Mouse (Mus musculus): Measurements from ENCODE around the gene Smyd5. TPM values are rescaled to one million over a fixed set of nuclear protein-coding genes. Genes with fewer than 3 reads are reported as not detected.

Smyd5 gene
- total and polyA plus RNA-seq, 3 experiments, result 8.1 to 13.9 (median 13.6) TPM

DNA sequence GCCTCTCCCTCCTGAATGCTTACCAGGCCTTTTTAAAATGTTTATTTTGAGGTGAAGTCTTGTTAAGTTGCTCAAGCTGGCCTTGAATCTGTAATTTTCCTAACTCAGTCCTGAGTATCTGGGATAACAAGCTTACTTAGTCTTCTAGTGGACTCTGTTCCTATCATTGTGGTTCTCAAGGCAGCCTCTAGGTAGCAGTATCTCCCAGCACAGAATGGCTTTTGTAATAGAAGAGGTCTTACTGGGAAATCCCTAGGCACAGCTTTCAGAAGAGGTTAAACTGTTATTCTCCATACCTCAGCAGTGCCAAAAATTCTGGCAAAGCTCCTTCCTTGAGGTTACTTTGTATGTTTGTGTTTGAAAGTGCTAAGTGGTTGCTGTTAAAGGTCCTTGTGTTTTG is 33.6 kb downstream of the Smyd5 start:
- TF ChIP-seq CTCF (IDR thresholded peaks at IDR 0.05) (peak; percentile 49), POLR2A (IDR thresholded peaks at IDR 0.05; ENCODE audit: insufficient read depth, low read depth, low read length) (no peak), EP300 (IDR thresholded peaks at IDR 0.05; ENCODE audit: insufficient read depth, low read depth, low read length) (no peak)
- intact Hi-C loops (cut with DNase I), result no loop called here
- Histone ChIP-seq H3K4me1 (ENCODE audit: control insufficient read depth, insufficient read depth, low read length) (no peaks in the 10 kb centered on the region), H3K27ac (no peak overlapping the region), H3K4me3 (no peak overlapping the region), H3K9ac (ENCODE audit: low read depth, low read length) (no peak overlapping the region), H3K79me2 (replicated peaks; ENCODE audit: control insufficient read depth, insufficient read depth, low read length) (no peaks in the 10 kb centered on the region), H3K27me3 (ENCODE audit: control insufficient read depth, insufficient read depth, low read length) (no peaks in the 10 kb centered on the region), H3K36me3 (ENCODE audit: control insufficient read depth, insufficient read depth, low read length) (no peaks in the 10 kb centered on the region)
- DNase-seq, result no peak

DNA sequence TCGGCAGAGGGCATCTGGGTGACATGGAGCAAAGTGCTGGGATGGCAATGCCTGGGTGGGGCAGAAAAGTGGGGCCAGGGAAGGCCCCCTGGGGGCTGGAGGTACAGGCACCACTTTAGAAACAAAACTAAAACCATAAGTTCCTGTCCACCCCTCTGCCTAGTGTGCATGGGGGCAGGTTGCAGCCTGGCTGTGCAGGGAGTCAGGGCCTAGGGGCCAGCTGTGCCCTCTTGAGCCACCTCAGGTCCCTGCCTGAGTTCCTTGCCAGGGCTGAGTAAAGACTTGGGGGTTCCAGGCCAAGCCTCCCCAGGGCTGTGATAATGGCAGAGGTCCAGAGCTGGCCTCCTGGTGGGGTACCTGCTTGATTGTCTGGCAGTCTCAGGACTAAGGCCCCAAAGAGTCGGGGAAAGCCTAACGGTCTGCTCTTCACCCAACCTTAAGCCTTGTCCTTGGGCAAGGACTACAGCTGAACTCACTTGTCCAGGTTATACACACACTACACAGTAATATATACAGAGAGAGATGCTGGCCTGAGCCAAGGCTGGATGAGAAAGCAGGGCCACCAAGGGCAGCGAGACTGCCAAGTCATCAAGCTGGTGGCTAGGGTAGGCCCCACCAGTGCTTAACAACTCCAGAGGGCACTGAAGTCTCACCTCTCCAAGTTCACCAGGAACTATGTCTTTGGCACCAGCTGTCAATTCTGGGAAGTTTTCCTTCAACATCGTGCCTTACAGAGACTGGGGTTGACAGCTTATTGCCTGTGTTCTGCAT is 38.1 kb downstream of the Smyd5 start:
- Histone ChIP-seq H3K4me3 (no peak overlapping the region), H3K79me2 (replicated peaks; ENCODE audit: control insufficient read depth, insufficient read depth, low read length) (no peaks in the 10 kb centered on the region), H3K9ac (ENCODE audit: low read depth, low read length) (no peak overlapping the region), H3K27me3 (ENCODE audit: control insufficient read depth, insufficient read depth, low read length) (no peaks in the 10 kb centered on the region), H3K27ac (no peak overlapping the region), H3K36me3 (ENCODE audit: control insufficient read depth, insufficient read depth, low read length) (no peaks in the 10 kb centered on the region), H3K4me1 (ENCODE audit: control insufficient read depth, insufficient read depth, low read length) (no peaks in the 10 kb centered on the region)
- intact Hi-C loops (cut with DNase I), result no loop called here
- no peak for DNase-seq
- TF ChIP-seq EP300 (IDR thresholded peaks at IDR 0.05; ENCODE audit: insufficient read depth, low read depth, low read length), result no peak
- no peak for TF ChIP-seq POLR2A (IDR thresholded peaks at IDR 0.05; ENCODE audit: insufficient read depth, low read depth, low read length)
- no peak for TF ChIP-seq CTCF (IDR thresholded peaks at IDR 0.05)
- 70% methylated on average over 5 of the region's 5 CpGs for WGBS

DNA sequence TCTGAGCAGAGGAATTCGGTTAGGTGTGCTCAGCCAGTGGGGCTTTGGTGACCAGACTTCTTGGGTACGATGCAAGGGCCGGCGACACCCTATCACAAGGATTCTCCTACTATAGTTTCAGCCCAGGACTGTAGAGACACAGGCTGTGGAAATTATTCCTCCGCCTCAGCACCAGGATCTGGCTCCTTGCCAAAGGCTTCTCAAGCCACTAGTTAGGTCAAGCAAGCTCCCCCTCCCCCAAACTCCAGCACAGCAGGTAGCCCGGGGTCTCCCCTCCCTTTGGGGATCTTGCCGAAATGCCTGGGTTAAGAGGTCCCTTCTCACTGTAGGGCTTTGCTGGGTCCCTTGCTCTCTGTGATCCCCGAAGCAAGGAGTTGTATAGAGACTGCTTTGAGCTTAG is 40.2 kb downstream of the Smyd5 start:
- no peaks in the 10 kb centered on the region for H3K4me1 ChIP-seq (ENCODE audit: control insufficient read depth, insufficient read depth, low read length)
- no peak for DNase-seq
- intact Hi-C loops (cut with DNase I), result no loop called here
- no peaks in the 10 kb centered on the region for H3K36me3 ChIP-seq (ENCODE audit: control insufficient read depth, insufficient read depth, low read length)
- no peak overlapping the region for H3K27ac ChIP-seq
- TF ChIP-seq EP300 (IDR thresholded peaks at IDR 0.05; ENCODE audit: insufficient read depth, low read depth, low read length), result no peak
- TF ChIP-seq CTCF (IDR thresholded peaks at IDR 0.05), result no peak
- TF ChIP-seq POLR2A (IDR thresholded peaks at IDR 0.05; ENCODE audit: insufficient read depth, low read depth, low read length), result no peak
- H3K9ac ChIP-seq (ENCODE audit: low read depth, low read length), result no peak overlapping the region
- 49% methylated on average over 8 of the region's 8 CpGs for WGBS
- no peak overlapping the region for H3K4me3 ChIP-seq
- no peaks in the 10 kb centered on the region for H3K79me2 ChIP-seq (replicated peaks; ENCODE audit: control insufficient read depth, insufficient read depth, low read length)
- H3K27me3 ChIP-seq (ENCODE audit: control insufficient read depth, insufficient read depth, low read length), result no peaks in the 10 kb centered on the region

DNA sequence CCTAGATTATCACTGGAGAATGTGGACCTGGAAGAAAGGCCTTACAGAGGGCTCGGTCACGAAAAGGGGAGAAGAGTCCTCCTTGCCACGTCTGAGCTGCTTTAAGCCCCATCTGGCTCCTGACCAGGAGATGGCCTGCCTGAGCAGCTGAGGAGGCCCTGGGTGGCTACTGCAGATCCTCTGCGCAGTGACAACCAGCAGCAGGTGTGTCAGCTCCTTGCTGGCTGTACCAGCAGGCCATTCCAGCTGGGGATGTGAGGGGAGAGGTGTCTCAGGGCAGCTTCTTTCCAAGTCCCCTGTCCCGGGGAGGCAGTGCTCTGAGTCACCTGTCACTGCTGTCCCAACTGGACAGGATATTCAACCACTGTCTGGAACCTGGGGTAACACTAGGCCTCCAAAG is 40.8 kb downstream of the Smyd5 start:
- H3K4me3 ChIP-seq, result no peak overlapping the region
- intact Hi-C loops (cut with DNase I), result no loop called here
- no peak for DNase-seq
- H3K36me3 ChIP-seq (ENCODE audit: control insufficient read depth, insufficient read depth, low read length), result no peaks in the 10 kb centered on the region
- H3K79me2 ChIP-seq (replicated peaks; ENCODE audit: control insufficient read depth, insufficient read depth, low read length), result no peaks in the 10 kb centered on the region
- no peak overlapping the region for H3K27ac ChIP-seq
- no peak overlapping the region for H3K9ac ChIP-seq (ENCODE audit: low read depth, low read length)
- WGBS, result 60% methylated on average over 5 of the region's 5 CpGs
- H3K27me3 ChIP-seq (ENCODE audit: control insufficient read depth, insufficient read depth, low read length), result peaks cover 2% of the 10 kb centered on the region; the same call in 1 of the 2 replicates
- no peaks in the 10 kb centered on the region for H3K4me1 ChIP-seq (ENCODE audit: control insufficient read depth, insufficient read depth, low read length)
- TF ChIP-seq CTCF (IDR thresholded peaks at IDR 0.05), result no peak
- no peak for TF ChIP-seq EP300 (IDR thresholded peaks at IDR 0.05; ENCODE audit: insufficient read depth, low read depth, low read length)

DNA sequence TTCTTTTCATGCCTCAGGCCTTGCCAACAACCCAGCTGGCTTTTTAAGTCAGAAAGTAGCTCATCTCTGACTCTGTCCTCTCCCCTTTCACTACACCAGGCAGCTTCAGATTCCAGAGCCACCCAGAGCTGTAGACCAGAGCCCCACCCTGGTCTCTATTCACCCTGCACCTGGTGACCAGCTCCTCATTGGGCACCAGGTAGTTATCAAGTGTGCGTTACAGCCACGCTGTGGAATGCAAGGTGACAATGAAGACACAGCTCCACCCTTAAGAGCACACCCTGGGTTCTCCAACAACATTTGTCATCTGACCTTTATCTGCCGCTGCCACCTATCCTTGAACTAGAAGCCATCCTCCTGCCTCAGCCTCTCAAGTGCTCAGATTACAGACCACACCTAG is 43.8 kb downstream of the Smyd5 start:
- H3K27me3 ChIP-seq (ENCODE audit: control insufficient read depth, insufficient read depth, low read length), result peaks cover 4% of the 10 kb centered on the region; the same call in 1 of the 2 replicates
- H3K9ac ChIP-seq (ENCODE audit: low read depth, low read length), result no peak overlapping the region
- DNase-seq, result no peak
- H3K79me2 ChIP-seq (replicated peaks; ENCODE audit: control insufficient read depth, insufficient read depth, low read length), result no peaks in the 10 kb centered on the region
- 83% methylated on average over 3 of the region's 3 CpGs for WGBS
- no peaks in the 10 kb centered on the region for H3K36me3 ChIP-seq (ENCODE audit: control insufficient read depth, insufficient read depth, low read length)
- H3K4me1 ChIP-seq (ENCODE audit: control insufficient read depth, insufficient read depth, low read length), result no peaks in the 10 kb centered on the region
- H3K27ac ChIP-seq, result no peak overlapping the region
- no peak overlapping the region for H3K4me3 ChIP-seq
- TF ChIP-seq POLR2A (IDR thresholded peaks at IDR 0.05; ENCODE audit: insufficient read depth, low read depth, low read length) (no peak), CTCF (IDR thresholded peaks at IDR 0.05) (no peak), EP300 (IDR thresholded peaks at IDR 0.05; ENCODE audit: insufficient read depth, low read depth, low read length) (no peak)
- intact Hi-C loops (cut with DNase I), result no loop called here

DNA sequence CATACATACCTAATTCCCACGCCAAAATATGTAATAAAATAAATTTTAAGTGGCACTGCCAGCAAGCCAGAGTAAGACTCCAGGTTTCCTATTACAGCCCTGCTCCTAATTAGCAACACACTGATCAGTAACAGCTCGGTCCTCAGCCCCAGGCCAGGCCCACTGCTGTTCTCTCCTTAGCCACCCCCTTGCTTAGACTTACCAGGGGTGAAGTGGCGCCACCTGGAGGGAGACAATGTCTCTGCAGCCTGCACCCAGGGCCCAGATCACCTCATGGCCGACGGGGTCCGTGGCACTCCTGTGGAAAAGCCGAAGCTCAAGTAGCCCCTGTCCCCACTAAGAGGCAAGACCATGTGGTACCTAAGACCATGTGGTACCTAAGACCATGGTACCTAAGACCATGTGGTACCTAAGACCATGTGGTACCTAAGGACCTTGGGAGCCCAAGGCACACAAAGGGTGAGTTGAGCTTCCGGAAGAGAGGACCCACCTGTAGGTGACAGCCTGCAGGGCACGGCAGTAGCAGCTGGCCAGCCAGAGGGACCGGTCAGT is 45.7 kb downstream of the Smyd5 start:
- no peaks in the 10 kb centered on the region for H3K36me3 ChIP-seq (ENCODE audit: control insufficient read depth, insufficient read depth, low read length)
- no peaks in the 10 kb centered on the region for H3K79me2 ChIP-seq (replicated peaks; ENCODE audit: control insufficient read depth, insufficient read depth, low read length)
- H3K4me1 ChIP-seq (ENCODE audit: control insufficient read depth, insufficient read depth, low read length), result no peaks in the 10 kb centered on the region
- no peak for DNase-seq
- WGBS, result 39% methylated on average over 10 of the region's 10 CpGs
- peaks cover 9% of the 10 kb centered on the region; the same call in 1 of the 2 replicates for H3K27me3 ChIP-seq (ENCODE audit: control insufficient read depth, insufficient read depth, low read length)
- intact Hi-C loops (cut with DNase I), result no loop called here
- no peak overlapping the region for H3K9ac ChIP-seq (ENCODE audit: low read depth, low read length)
- TF ChIP-seq POLR2A (IDR thresholded peaks at IDR 0.05; ENCODE audit: insufficient read depth, low read depth, low read length) (no peak), CTCF (IDR thresholded peaks at IDR 0.05) (peak; percentile 37), EP300 (IDR thresholded peaks at IDR 0.05; ENCODE audit: insufficient read depth, low read depth, low read length) (no peak)
- no peak overlapping the region for H3K27ac ChIP-seq
- H3K4me3 ChIP-seq, result no peak overlapping the region

Measured in heart, adult 2 months (tissue).